Mouse (Mus musculus) thymus, postnatal 4 days (tissue): Measurements from ENCODE around the gene Szrd1.
A peak's percentile ranks its signal among the peaks of the same experiment; 100 is the strongest.

Experiments used
- DNase-seq: peaks from one replicate; pipeline ENCODE4 v3.0.0; 2021

Gene Szrd1

GRCm38 (mm10) chr4:141113831-141114230, 25.7 kb downstream of the Szrd1 start:
- no peak for DNase-seq

- no peak for DNase-seq
Measured at GRCm38 (mm10) chr4:141108196-141108732, 31.3 kb downstream of the Szrd1 start.

- no peak for DNase-seq
Measured at GRCm38 (mm10) chr4:141106526-141107183, 32.9 kb downstream of the Szrd1 start.

GRCm38 (mm10) chr4:141101855-141102254, 37.7 kb downstream of the Szrd1 start:
- peak; percentile 54 for DNase-seq

- DNase-seq: no peak
Measured at GRCm38 (mm10) chr4:141101291-141101690, 38.3 kb downstream of the Szrd1 start.

GRCm38 (mm10) chr4:141099956-141100355, 39.6 kb downstream of the Szrd1 start:
- no peak for DNase-seq

GRCm38 (mm10) chr4:141098935-141099334, 40.6 kb downstream of the Szrd1 start:
- no peak for DNase-seq

GRCm38 (mm10) chr4:141096710-141097109, 42.9 kb downstream of the Szrd1 start:
- DNase-seq: no peak

GRCm38 (mm10) chr4:141095016-141095415, 44.6 kb downstream of the Szrd1 start:
- DNase-seq: no peak

- DNase-seq: no peak
Measured at GRCm38 (mm10) chr4:141088714-141089113, 50.9 kb downstream of the Szrd1 start.

GRCm38 (mm10) chr4:141088033-141088432, 51.5 kb downstream of the Szrd1 start, which contains the start of gene Spata21:
Gene Spata21 (plus strand): TSS chr4:141088333.
- DNase-seq: no peak

- no peak for DNase-seq
Measured at GRCm38 (mm10) chr4:141086862-141087261, 52.7 kb downstream of the Szrd1 start.

GRCm38 (mm10) chr4:141078510-141079137, 61.0 kb downstream of the Szrd1 start:
- no peak for DNase-seq

GRCm38 (mm10) chr4:141077681-141078509, 61.7 kb downstream of the Szrd1 start, which contains the start of gene Necap2:
Gene Necap2 (minus strand): TSS chr4:141078357.
- peak; percentile 98 for DNase-seq

GRCm38 (mm10) chr4:141076761-141077506, 62.6 kb downstream of the Szrd1 start:
- DNase-seq: no peak

- no peak for DNase-seq
Measured at GRCm38 (mm10) chr4:141074109-141074508, 65.5 kb downstream of the Szrd1 start.

- no peak for DNase-seq
Measured at GRCm38 (mm10) chr4:141073661-141074060, 65.9 kb downstream of the Szrd1 start.

- DNase-seq: no peak
Measured at GRCm38 (mm10) chr4:141072502-141072901, 67.1 kb downstream of the Szrd1 start.

- peak; percentile 68 for DNase-seq
Measured at GRCm38 (mm10) chr4:141069731-141070130, 69.8 kb downstream of the Szrd1 start.

GRCm38 (mm10) chr4:141068655-141069054, 70.9 kb downstream of the Szrd1 start:
- DNase-seq: no peak

- DNase-seq: no peak
Measured at GRCm38 (mm10) chr4:141067516-141068046, 72.0 kb downstream of the Szrd1 start.
